Mouse (Mus musculus) erythroblast, embryonic 14.5 days (primary cell): ENCODE data around the gene C2cd2l.

Experiments used
- GATA1 ChIP-seq: IDR thresholded peaks from 2 replicates; pipeline ENCODE4 v1.6.1; 2012; ENCODE audit warnings: low read length, inconsistent platforms, mixed read lengths
- TAL1 ChIP-seq: IDR thresholded peaks from 3 replicates; pipeline ENCODE4 v1.6.1; 2012; ENCODE audit warnings: low read length, inconsistent platforms, mixed read lengths

GRCm38 (mm10) chr9:44319887-44320798 is at the start of gene C2cd2l:
- TF ChIP-seq GATA1 (no peak), TAL1 (no peak)
